Mouse (Mus musculus): ENCODE data around the gene Notum.

DNA sequence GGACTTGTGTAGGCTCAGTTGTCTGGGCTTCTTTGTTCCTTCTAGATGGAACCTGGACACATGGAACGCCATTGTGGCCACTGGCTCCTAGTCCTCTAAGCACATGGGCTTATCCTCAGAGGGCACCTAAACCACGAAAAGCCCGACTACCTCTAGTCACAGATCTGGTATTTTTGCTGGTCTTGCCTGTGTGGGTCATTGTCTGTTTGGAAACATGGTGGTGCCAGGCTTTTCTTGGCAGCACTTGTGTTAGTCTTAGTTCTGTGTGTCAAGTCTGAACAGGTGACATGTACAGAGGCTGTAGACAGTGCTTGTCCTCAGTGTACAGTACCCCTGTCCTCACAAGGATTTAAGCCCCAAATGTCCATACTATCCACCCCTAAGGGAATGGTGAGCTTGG lies 22.6 kb upstream of the Notum start:
- no peak for TF ChIP-seq CTCF (IDR thresholded peaks at IDR 0.05; ENCODE audit: low read depth)
- TF ChIP-seq EP300 (IDR thresholded peaks at IDR 0.05; ENCODE audit: low read depth) = no peak

Data from heart, postnatal 0 days (tissue).